In genomic region chr17:28777231-28778005, GRCm38 (mm10) we compare ENCODE assay signal across 10 mouse cellular contexts. TPM values are rescaled to one million over a fixed set of nuclear protein-coding genes. Genes with fewer than 3 reads are reported as not detected.
DNase-seq lines count a peak whose midpoint lies in the region; ATAC-seq and TF ChIP-seq lines count a peak whose summit lies in the region.
"Had no signal": no experiment of that assay in that cellular context is flagged by ENCODE, and none has a peak within 500 bp of the region (broad histone marks: within the 10 kb centered on the region; RNA-seq: fewer than 3 reads in every experiment).

No protein-coding gene starts in this region.

- ATAC-seq in kidney, embryonic 14.5 days (ENCODE audit: low FRiP score, low TSS enrichment), result no peak

- H3K4me1 ChIP-seq in kidney, adult 2 months (ENCODE audit: control insufficient read depth, insufficient read depth, low read length), result no peaks in the 10 kb centered on the region
- 0 out of 2 replicates have a peak, but pooled peaks cover 6% of the 10 kb centered on the region for H3K4me1 ChIP-seq in kidney, embryonic 14.5 days (ENCODE audit: control insufficient read depth, insufficient read depth, low read length)
- H3K4me1 ChIP-seq in midbrain, embryonic 10.5 days, result 0 out of 2 replicates have a peak, but pooled peaks cover 4% of the 10 kb centered on the region

- H3K27me3 ChIP-seq in kidney, adult 2 months (replicated peaks; ENCODE audit: control insufficient read depth, insufficient read depth, low read length), result no peaks in the 10 kb centered on the region
- H3K27me3 ChIP-seq in kidney, embryonic 14.5 days (ENCODE audit: control insufficient read depth, insufficient read depth, low read length), result no peaks in the 10 kb centered on the region
- H3K27me3 ChIP-seq in midbrain, embryonic 10.5 days (ENCODE audit: low read depth, poor library complexity, severe bottlenecking), result no peaks in the 10 kb centered on the region

- H3K4me2 ChIP-seq in kidney, embryonic 14.5 days (replicated peaks; ENCODE audit: low read depth, low read length), result no peak overlapping the region
- H3K4me2 ChIP-seq: forebrain, embryonic 12.5 days had no signal

- TF ChIP-seq CTCF in kidney, adult 2 months (conservative IDR thresholded peaks at IDR 0.05; ENCODE audit: insufficient read depth, insufficient read length, low read depth, low read length), result no peak

- no peaks in the 10 kb centered on the region for H3K36me3 ChIP-seq in kidney, adult 2 months (ENCODE audit: control insufficient read depth, insufficient read depth, low read length)
- H3K36me3 ChIP-seq in kidney, embryonic 14.5 days (ENCODE audit: control insufficient read depth, insufficient read depth, low read length), result peaks cover 3% of the 10 kb centered on the region; the same call in 1 of the 2 replicates
- H3K36me3 ChIP-seq in midbrain, embryonic 10.5 days, result no peaks in the 10 kb centered on the region
- H3K36me3 ChIP-seq: forebrain, embryonic 12.5 days; limb, embryonic 10.5 days had no signal

- no peak overlapping the region for H3K9ac ChIP-seq in kidney, embryonic 14.5 days (ENCODE audit: low read depth, low read length)
- H3K9ac ChIP-seq: forebrain, embryonic 12.5 days had no signal

- H3K4me3 ChIP-seq in kidney, adult 2 months (ENCODE audit: insufficient read depth, low read depth, low read length), result no peak overlapping the region
- H3K4me3 ChIP-seq in kidney, embryonic 14.5 days (ENCODE audit: low read length), result no peak overlapping the region
- no peak overlapping the region for H3K4me3 ChIP-seq in midbrain, embryonic 10.5 days
- H3K4me3 ChIP-seq: forebrain, embryonic 12.5 days; limb, embryonic 10.5 days had no signal

- H3K27ac ChIP-seq in kidney, adult 2 months (ENCODE audit: insufficient read depth, low read depth, low read length), result no peak overlapping the region
- no peak overlapping the region for H3K27ac ChIP-seq in kidney, embryonic 14.5 days (ENCODE audit: low read depth, low read length)
- H3K27ac ChIP-seq in midbrain, embryonic 10.5 days (replicated peaks), result no peak overlapping the region
- H3K27ac ChIP-seq: forebrain, embryonic 12.5 days; limb, embryonic 10.5 days had no signal

- intact Hi-C loops in heart, postnatal 10 days (cut with DNase I), result no loop called here

- WGBS in kidney, adult 2 months, result 71% methylated on average over 16 of the region's 16 CpGs
- WGBS in kidney, embryonic 14.5 days, result 85% methylated on average over 16 of the region's 16 CpGs
- WGBS in midbrain, embryonic 10.5 days, result 89% methylated on average over 16 of the region's 16 CpGs

- peak; percentile 71 for DNase-seq in kidney, adult 2 months
- peak; percentile 65 for DNase-seq in adrenal gland, postnatal 25 days
- peak; percentile 94 for DNase-seq in cerebellum, adult 8-10 months
- peak; percentile 52 to 56 for DNase-seq in heart, postnatal 10 days
- DNase-seq in midbrain, embryonic 10.5 days (ENCODE audit: low spot score), result no peak
- DNase-seq in thymus, postnatal 36 days, result no peak
- DNase-seq: lung, postnatal 10 days had no signal

- TF ChIP-seq POLR2A in kidney, adult 2 months (IDR thresholded peaks at IDR 0.05; ENCODE audit: low read depth, low read length), result no peak

- no peaks in the 10 kb centered on the region for H3K9me3 ChIP-seq in kidney, embryonic 14.5 days (ENCODE audit: control insufficient read depth, low read length)
- H3K9me3 ChIP-seq in midbrain, embryonic 10.5 days (replicated peaks), result 0 out of 2 replicates have a peak, but pooled peaks cover 3% of the 10 kb centered on the region
- H3K9me3 ChIP-seq: forebrain, embryonic 12.5 days; limb, embryonic 10.5 days had no signal

RNA-seq across cellular contexts. Expression of gene Mapk13, which starts 8.3 kb away (rescaled TPM):
- polyA plus RNA-seq in kidney, adult 2 months (2012; rRNA removed), result 10.5 and 10.9 TPM in 2 replicates
- 31.5 and 44.6 TPM in 2 replicates for polyA plus RNA-seq in kidney, embryonic 14.5 days (2014; fragmentation: Nextera tagmentation; extraction: Ambion mirVana)
- total RNA-seq in adrenal gland, postnatal 25 days (2021), result 189 and 241 TPM in 2 replicates
- total RNA-seq in heart, postnatal 10 days (2021), result 1 to 10 TPM in 1 of 2 experiments, under 1 TPM in 1; 0.45 to 1.1 TPM
- 2.3 and 4.0 TPM in 2 replicates for polyA plus RNA-seq in midbrain, embryonic 10.5 days (2016; fragmentation: Nextera tagmentation; extraction: Ambion mirVana)

RNA-seq across cellular contexts. Expression of gene Brpf3, which starts 23.5 kb away (rescaled TPM):
- polyA plus RNA-seq in kidney, adult 2 months (2012; rRNA removed), result 30.2 and 31.3 TPM in 2 replicates
- 10.2 and 16.2 TPM in 2 replicates for polyA plus RNA-seq in kidney, embryonic 14.5 days (2014; fragmentation: Nextera tagmentation; extraction: Ambion mirVana)
- total RNA-seq in adrenal gland, postnatal 25 days (2021), result 91.3 and 122 TPM in 2 replicates
- 10 to 100 TPM; 15.2 to 22.3 TPM for total RNA-seq in heart, postnatal 10 days (2021)
- 8.3 and 9.1 TPM in 2 replicates for polyA plus RNA-seq in midbrain, embryonic 10.5 days (2016; fragmentation: Nextera tagmentation; extraction: Ambion mirVana)

RNA-seq across cellular contexts. Expression of gene AC170998.1, which starts 51.5 kb away (rescaled TPM):
- 0.63 and 0.94 TPM in 2 replicates for polyA plus RNA-seq in kidney, adult 2 months (2012; rRNA removed)
- 2.7 and 3.3 TPM in 2 replicates for polyA plus RNA-seq in kidney, embryonic 14.5 days (2014; fragmentation: Nextera tagmentation; extraction: Ambion mirVana)
- total RNA-seq in adrenal gland, postnatal 25 days (2021), result 1.7 and 2.2 TPM in 2 replicates
- under 1 TPM; 0.45 to 0.77 TPM for total RNA-seq in heart, postnatal 10 days (2021)
- 3.3 and 3.4 TPM in 2 replicates for polyA plus RNA-seq in midbrain, embryonic 10.5 days (2016; fragmentation: Nextera tagmentation; extraction: Ambion mirVana)

Comparison
In these comparisons a context has a peak if more than half of its experiments do, and no peak if none do; other contexts are left out.
1. DNase-seq: peak in kidney, adult 2 months (single experiment), adrenal gland, postnatal 25 days (single experiment), cerebellum, adult 8-10 months (single experiment) and heart, postnatal 10 days (2 of 2); none in midbrain, embryonic 10.5 days (single experiment) and thymus, postnatal 36 days (0 of 2).